Mouse (Mus musculus) thymus, adult 2 months (tissue): Measurements from ENCODE around the gene Ppp1r13b. TPM values are rescaled to one million over a fixed set of nuclear protein-coding genes. Genes with fewer than 3 reads are reported as not detected.

ENCODE experiments used
- DNase-seq: peaks from one replicate; pipeline ENCODE4 v3.0.0; 2021
- H3K27ac ChIP-seq: fragments of 200-500 bp; 2 replicates; pipeline ENCODE4 v1.5.1; 2012; ENCODE audit warnings: low read length, control low read depth; ENCODE audit not compliant: control insufficient read depth, insufficient read depth
- H3K27me3 ChIP-seq: fragments of 200-500 bp; 2 replicates; pipeline ENCODE4 v1.6.1; 2012; ENCODE audit warnings: mild to moderate bottlenecking, low read length, moderate library complexity, mixed read lengths; ENCODE audit not compliant: control insufficient read depth, insufficient read depth
- H3K36me3 ChIP-seq: fragments of 200-500 bp; 2 replicates; pipeline ENCODE4 v1.6.1; 2012; ENCODE audit warnings: mild to moderate bottlenecking, low read length, moderate library complexity; ENCODE audit not compliant: control insufficient read depth, insufficient read depth
- H3K4me1 ChIP-seq: fragments of 200-500 bp; replicated peaks from 2 replicates; pipeline ENCODE4 v1.6.1; 2012; ENCODE audit warnings: low read length; ENCODE audit not compliant: control insufficient read depth, insufficient read depth
- H3K4me3 ChIP-seq: fragments of 200-500 bp; 2 replicates; pipeline ENCODE4 v1.5.1; 2012; ENCODE audit warnings: mild to moderate bottlenecking, low read length, control low read depth, moderate library complexity; ENCODE audit not compliant: control insufficient read depth, insufficient read depth
- CTCF ChIP-seq: fragments of 200-500 bp; IDR thresholded peaks from 2 replicates; pipeline ENCODE4 v1.5.1; 2012; ENCODE audit warnings: mild to moderate bottlenecking, control low read depth, low read length, moderate library complexity, borderline replicate concordance; ENCODE audit not compliant: control insufficient read depth, poor library complexity, insufficient read depth; ENCODE audit errors: extremely low read depth
- POLR2A ChIP-seq: fragments of 200-500 bp; IDR thresholded peaks from 2 replicates; pipeline ENCODE4 v1.6.1; 2012; ENCODE audit warnings: mild to moderate bottlenecking, low read length, control low read depth, moderate library complexity; ENCODE audit not compliant: control insufficient read depth, poor library complexity, insufficient read depth; ENCODE audit errors: extremely low read depth
- WGBS: fragments of 180-500 bp; shearing (Covaris S2); methylation state at CpG from one replicate; pipeline ENCODE4 v1.1.7; 2018; 5-methylcytosine and 5-hydroxymethylcytosine counted together
- polyA plus RNA-seq: library from polyadenylated mRNA; depleted of rRNA; stranded (reverse); fragments of >200 nt; gene quantifications from 2 replicates; pipeline ENCODE4 v1.2.3, GENCODE M21; 2012

The Ppp1r13b gene
- polyA plus RNA-seq, 1 experiment: 30.1 TPM

GRCm38 (mm10) chr12:111874601-111875140 is 33.2 kb downstream of the Ppp1r13b start:
- TF ChIP-seq CTCF (no peak), POLR2A (no peak)
- no peaks in the 10 kb centered on the region for H3K27me3 ChIP-seq
- H3K4me3 ChIP-seq: no peak overlapping the region
- 84% methylated on average over 1 of the region's 1 CpGs for WGBS
- DNase-seq: no peak
- H3K27ac ChIP-seq: no peak overlapping the region
- peaks cover 8% of the 10 kb centered on the region; the same call in 1 of the 2 replicates for H3K36me3 ChIP-seq
- H3K4me1 ChIP-seq: no peaks in the 10 kb centered on the region; the same call in 1 of the 2 replicates

- Histone ChIP-seq H3K27ac (no peak overlapping the region), H3K27me3 (no peaks in the 10 kb centered on the region), H3K36me3 (peaks cover 13% of the 10 kb centered on the region; the same call in 1 of the 2 replicates), H3K4me3 (no peak overlapping the region), H3K4me1 (no peaks in the 10 kb centered on the region; the same call in 1 of the 2 replicates)
- TF ChIP-seq POLR2A (no peak), CTCF (no peak)
- peak; percentile 17 for DNase-seq
- 15% methylated on average over 5 of the region's 5 CpGs for WGBS
Observed at GRCm38 (mm10) chr12:111872079-111872478, 35.8 kb downstream of the Ppp1r13b start.

DNA sequence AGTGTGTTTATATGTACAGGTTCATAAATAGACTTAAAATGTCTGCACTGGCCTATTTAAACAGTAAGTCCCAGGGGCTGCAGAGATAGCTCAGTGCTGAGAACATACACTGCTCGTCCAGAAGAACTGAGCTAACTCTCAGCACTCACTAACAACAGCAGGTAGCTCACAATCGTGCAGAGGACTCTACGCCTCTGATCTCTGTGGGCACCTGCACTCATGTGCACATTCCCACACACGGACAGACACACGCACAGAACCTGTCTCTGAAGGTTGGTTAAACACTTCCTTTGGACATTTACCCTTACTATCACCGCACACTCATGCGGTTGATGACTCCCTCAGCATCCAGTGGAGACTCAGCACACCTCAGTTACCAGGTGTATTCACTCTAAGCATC is 37.1 kb downstream of the Ppp1r13b start:
- DNase-seq: no peak
- no peak overlapping the region for H3K27ac ChIP-seq
- TF ChIP-seq CTCF (no peak), POLR2A (no peak)
- no peaks in the 10 kb centered on the region for H3K27me3 ChIP-seq
- no peaks in the 10 kb centered on the region; the same call in 1 of the 2 replicates for H3K4me1 ChIP-seq
- peaks cover 15% of the 10 kb centered on the region; the same call in 1 of the 2 replicates for H3K36me3 ChIP-seq
- 63% methylated on average over 7 of the region's 7 CpGs for WGBS
- H3K4me3 ChIP-seq: no peak overlapping the region

GRCm38 (mm10) chr12:111869806-111870205 is 38.1 kb downstream of the Ppp1r13b start:
- H3K36me3 ChIP-seq: peaks cover 20% of the 10 kb centered on the region
- no peak for TF ChIP-seq CTCF
- TF ChIP-seq POLR2A: no peak
- H3K4me1 ChIP-seq: no peaks in the 10 kb centered on the region
- no peaks in the 10 kb centered on the region for H3K27me3 ChIP-seq
- no peak for DNase-seq
- WGBS: 87% methylated on average over 1 of the region's 1 CpGs
- H3K4me3 ChIP-seq: no peak overlapping the region
- no peak overlapping the region for H3K27ac ChIP-seq

GRCm38 (mm10) chr12:111864206-111864824 is 43.6 kb downstream of the Ppp1r13b start:
- TF ChIP-seq POLR2A (no peak), CTCF (no peak)
- Histone ChIP-seq H3K36me3 (peaks cover 14% of the 10 kb centered on the region), H3K27me3 (no peaks in the 10 kb centered on the region), H3K27ac (no peak overlapping the region), H3K4me3 (no peak overlapping the region), H3K4me1 (no peaks in the 10 kb centered on the region)
- no peak for DNase-seq
- WGBS: 67% methylated on average over 4 of the region's 4 CpGs

GRCm38 (mm10) chr12:111855448-111855847 is 52.5 kb downstream of the Ppp1r13b start:
- TF ChIP-seq CTCF (no peak), POLR2A (no peak)
- Histone ChIP-seq H3K4me3 (no peak overlapping the region), H3K27me3 (no peaks in the 10 kb centered on the region), H3K27ac (no peak overlapping the region), H3K4me1 (peaks cover 11% of the 10 kb centered on the region), H3K36me3 (no peaks in the 10 kb centered on the region)
- no peak for DNase-seq
- WGBS: 93% methylated on average over 2 of the region's 2 CpGs
